Mouse (Mus musculus) lung, adult 2 months (tissue): Measurements from ENCODE around the gene Tnik. TPM values are rescaled to one million over a fixed set of nuclear protein-coding genes. Genes with fewer than 3 reads are reported as not detected.

Experiments
- DNase-seq: peaks from one replicate; pipeline ENCODE4 v3.0.0; 2022
- H3K4me1 ChIP-seq: fragments of 200-500 bp; 2 replicates; pipeline ENCODE4 v1.6.1; 2011; ENCODE audit warnings: low read length; ENCODE audit not compliant: control insufficient read depth, insufficient read depth
- H3K4me3 ChIP-seq: fragments of 200-500 bp; replicated peaks from 2 replicates; pipeline ENCODE3; 2011; ENCODE audit warnings: low read depth, mild to moderate bottlenecking, control low read depth, low read length; ENCODE audit errors: extremely low read depth
- CTCF ChIP-seq: fragments of 200-500 bp; IDR thresholded peaks from 2 replicates; pipeline ENCODE4 v1.5.1; 2011; ENCODE audit warnings: mild to moderate bottlenecking, low read length, control low read depth; ENCODE audit not compliant: insufficient read depth
- POLR2A ChIP-seq: fragments of 200-500 bp; IDR thresholded peaks from 2 replicates; pipeline ENCODE4 v1.6.1; 2011; ENCODE audit warnings: low read depth, mild to moderate bottlenecking, control low read depth, low read length, borderline replicate concordance; ENCODE audit errors: extremely low read depth
- WGBS: fragments of 180-500 bp; shearing (Covaris S2); methylation state at CpG from one replicate; pipeline ENCODE4 v1.1.7; 2018; 5-methylcytosine and 5-hydroxymethylcytosine counted together
- polyA plus RNA-seq: library from polyadenylated mRNA; depleted of rRNA; stranded (reverse); fragments of >200 nt; gene quantifications from 2 replicates; pipeline ENCODE4 v1.2.3, GENCODE M21; 2012

The Tnik gene
- polyA plus RNA-seq, 1 experiment, result 11.8 TPM

DNA sequence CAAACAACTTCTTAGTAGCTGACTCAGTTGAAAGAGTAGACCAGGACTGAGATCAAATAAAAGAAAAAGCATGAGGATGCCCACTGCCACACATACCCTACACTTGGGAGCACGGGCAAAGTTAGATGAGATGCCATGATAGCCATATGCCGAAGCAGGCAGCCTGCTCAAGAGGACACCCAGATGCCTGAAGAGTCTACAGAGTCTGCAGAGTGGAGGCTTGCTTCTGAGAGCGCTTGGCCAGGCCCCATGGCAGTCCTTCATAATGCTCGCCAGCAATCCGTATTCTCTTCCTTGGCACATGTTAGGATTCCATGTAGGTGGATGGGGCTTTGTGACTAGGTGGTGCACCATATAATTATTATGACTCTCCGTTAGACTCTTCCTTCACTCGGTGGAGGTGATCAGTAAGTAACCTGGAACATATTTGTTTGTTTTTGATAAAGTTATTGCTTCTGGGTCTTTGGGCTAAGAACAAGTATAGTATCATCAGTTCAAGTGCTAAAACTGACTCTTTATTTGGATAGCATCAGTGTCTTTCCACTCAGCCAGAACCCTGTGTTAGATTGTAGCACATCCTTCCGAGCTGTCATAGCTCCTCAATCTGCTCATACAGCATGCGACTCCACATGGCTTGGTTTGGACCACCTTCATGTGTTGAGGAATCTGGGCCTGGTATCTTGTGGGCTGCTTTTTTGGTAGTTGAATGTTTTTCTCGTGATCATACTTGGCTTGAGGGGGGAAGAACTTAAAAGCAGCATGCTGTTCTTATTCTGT lies 122.4 kb downstream of the Tnik start:
- H3K4me3 ChIP-seq, result no peak overlapping the region
- no peaks in the 10 kb centered on the region for H3K4me1 ChIP-seq
- 94% methylated on average over 10 of the region's 10 CpGs for WGBS
- no peak for DNase-seq
- TF ChIP-seq POLR2A (no peak), CTCF (no peak)

DNA sequence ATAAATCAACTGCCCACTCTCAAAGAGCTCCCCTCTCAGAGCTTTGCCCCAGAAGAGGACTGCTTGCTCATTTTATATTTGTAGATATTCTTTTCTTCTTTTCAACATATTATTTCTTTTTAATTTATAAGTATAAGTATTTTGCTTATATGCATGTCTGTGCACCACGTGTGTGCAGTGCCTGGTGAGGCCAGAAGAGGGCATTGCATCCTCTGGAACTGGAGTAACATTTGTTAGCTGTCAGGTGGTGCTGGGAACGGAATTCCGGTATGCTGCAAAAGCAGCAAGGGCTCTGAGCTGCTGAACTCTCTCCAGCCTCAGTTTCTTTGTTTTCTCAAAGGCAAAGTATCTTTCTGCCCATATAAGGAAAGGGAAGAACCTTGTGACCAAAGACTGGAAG lies 125.5 kb downstream of the Tnik start:
- Histone ChIP-seq H3K4me1 (no peaks in the 10 kb centered on the region), H3K4me3 (no peak overlapping the region)
- WGBS, result 90% methylated on average over 3 of the region's 3 CpGs
- no peak for DNase-seq
- TF ChIP-seq POLR2A (no peak), CTCF (no peak)

DNA sequence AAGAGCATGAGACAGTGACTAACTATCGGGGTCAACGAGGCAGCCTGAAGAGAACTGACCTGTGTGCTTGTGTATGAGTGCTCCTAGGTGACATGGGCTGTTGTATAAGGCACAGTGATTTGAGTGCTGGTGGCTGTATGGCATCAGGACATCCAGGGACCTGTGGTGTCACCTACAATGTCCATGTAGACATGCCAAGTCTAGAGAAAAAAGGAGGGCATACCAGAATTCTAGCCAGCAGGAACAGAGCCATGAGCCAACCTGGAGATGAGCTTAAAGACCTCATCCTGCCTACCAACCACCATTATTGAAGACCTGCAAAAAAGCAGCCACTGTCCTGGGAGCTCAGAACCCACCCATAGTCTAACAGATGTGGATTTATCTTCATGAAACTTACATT lies 127.2 kb downstream of the Tnik start:
- H3K4me1 ChIP-seq, result no peaks in the 10 kb centered on the region
- WGBS, result 96% methylated on average over 2 of the region's 2 CpGs
- no peak overlapping the region for H3K4me3 ChIP-seq
- TF ChIP-seq CTCF (no peak), POLR2A (no peak)
- DNase-seq, result no peak

DNA sequence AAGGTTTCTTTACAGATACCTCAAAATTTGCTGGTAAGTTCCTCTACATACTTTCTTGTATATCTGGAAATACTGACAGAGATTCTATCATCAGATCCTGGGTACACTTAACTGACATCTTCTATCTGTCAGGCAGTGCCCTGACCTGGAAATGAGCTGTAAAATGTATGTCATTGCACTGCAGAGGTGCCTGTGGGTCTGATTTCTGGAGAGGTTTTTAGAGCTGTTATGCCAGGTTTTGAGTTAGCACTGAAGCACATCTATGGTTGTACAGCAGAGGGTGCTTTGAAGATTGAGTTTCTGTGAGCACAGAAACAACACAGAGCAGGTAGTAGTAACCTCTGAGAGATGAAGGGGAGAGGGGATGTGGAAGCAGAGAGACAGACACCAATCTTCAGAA lies 129.5 kb downstream of the Tnik start:
- Histone ChIP-seq H3K4me3 (no peak overlapping the region), H3K4me1 (no peaks in the 10 kb centered on the region)
- no peak for DNase-seq
- TF ChIP-seq CTCF (no peak), POLR2A (no peak)

DNA sequence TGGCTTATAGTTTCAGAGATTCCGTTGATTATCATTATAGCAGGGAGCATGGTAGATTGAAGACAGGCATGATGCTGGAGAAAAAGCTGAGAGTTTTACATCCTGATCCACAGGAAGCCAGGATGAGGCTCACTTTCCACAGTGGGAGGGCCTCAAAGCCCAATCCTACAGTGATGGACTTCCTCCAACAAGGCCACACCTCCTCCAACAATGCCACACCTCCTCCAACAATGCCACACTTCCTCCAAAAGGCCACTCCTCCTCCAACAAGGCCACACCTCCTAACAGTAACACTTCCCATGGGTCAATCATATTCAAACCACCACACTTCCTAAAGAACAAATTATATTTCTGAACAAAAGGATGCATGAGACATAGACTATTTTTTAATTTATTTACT lies 135.8 kb downstream of the Tnik start:
- WGBS, result 98% methylated on average over 1 of the region's 1 CpGs
- TF ChIP-seq POLR2A (no peak), CTCF (no peak)
- no peak for DNase-seq
- no peaks in the 10 kb centered on the region for H3K4me1 ChIP-seq
- H3K4me3 ChIP-seq, result no peak overlapping the region

DNA sequence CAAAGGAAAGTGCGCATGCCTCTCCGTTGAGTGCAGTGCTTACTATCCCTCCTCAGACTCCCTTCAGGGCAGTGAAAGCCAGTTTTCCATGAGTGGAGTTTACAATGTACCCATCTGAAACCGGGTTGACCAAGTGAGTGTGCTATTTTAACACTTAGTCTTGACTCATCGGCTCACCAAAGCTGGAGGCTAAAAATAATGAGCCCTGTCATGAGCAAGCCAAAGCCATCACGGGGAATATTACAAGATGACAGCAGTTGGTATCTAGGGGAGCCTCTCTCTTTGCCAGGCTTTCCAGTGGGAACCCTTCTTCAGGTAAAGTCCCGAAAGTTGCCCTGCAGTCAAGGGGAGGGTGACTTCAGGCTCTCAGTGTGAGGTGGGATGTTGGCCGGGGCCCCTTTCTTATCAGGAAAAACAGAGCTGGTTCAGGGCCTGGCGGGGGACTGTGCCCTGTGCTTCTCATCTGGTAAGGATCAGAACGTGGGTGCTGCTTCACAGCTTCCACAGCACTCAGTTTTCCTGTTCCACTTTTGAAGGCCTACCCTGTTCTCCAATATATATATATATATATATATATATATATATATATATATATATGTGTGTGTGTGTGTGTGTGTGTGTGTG lies 136.7 kb downstream of the Tnik start:
- 78% methylated on average over 9 of the region's 9 CpGs for WGBS
- TF ChIP-seq CTCF (no peak), POLR2A (no peak)
- no peak for DNase-seq

DNA sequence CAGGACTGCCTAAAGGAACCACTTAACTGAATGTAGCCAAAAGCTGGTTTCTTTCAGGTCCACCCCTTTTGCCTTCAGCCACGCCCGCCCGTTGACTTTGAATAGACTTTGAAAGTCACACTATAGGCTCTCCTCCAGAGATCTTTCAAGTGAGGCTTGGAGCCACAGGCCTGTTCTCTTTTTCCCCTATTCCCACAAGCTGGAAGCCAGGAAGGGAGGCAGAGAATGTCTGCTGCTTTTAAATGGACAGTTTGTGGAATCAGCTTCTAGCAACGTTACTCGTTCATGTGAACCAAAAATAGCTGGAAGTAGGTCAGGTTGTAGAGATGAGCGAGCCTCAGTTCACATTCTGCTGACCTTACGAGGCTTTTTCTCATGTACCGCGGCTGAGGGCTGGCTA lies 138.3 kb downstream of the Tnik start:
- H3K4me1 ChIP-seq, result no peaks in the 10 kb centered on the region
- H3K4me3 ChIP-seq, result no peak overlapping the region
- 52% methylated on average over 9 of the region's 9 CpGs for WGBS
- DNase-seq, result no peak
- TF ChIP-seq CTCF (no peak), POLR2A (no peak)

More for the DNA sequence above, 136.7 kb downstream of the Tnik start:
- no peaks in the 10 kb centered on the region for H3K4me1 ChIP-seq
- no peak overlapping the region for H3K4me3 ChIP-seq

DNA sequence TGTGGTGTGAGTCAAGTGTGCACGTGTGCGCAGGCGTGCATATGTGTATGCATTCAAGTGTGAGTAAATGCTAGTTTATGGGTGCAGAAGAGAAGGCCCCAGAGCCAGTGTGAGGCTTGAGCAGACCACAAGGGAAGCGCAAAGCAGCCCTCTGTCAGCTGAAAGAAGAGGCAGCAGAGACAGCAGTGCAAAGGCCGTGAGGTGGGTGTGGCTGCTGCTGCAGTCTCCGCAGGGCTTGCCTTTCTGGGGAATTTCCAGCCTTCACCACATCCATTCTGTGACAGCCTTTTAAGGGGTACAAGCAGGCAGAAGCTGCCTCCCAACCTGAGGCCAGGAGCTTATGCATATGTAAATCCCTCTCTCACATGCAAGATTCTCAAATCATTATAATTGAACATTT lies 139.2 kb downstream of the Tnik start:
- DNase-seq, result no peak
- H3K4me1 ChIP-seq, result no peaks in the 10 kb centered on the region; the same call in 1 of the 2 replicates
- WGBS, result 75% methylated on average over 6 of the region's 6 CpGs
- TF ChIP-seq CTCF, result no peak
- TF ChIP-seq POLR2A, result no peak
- no peak overlapping the region for H3K4me3 ChIP-seq

DNA sequence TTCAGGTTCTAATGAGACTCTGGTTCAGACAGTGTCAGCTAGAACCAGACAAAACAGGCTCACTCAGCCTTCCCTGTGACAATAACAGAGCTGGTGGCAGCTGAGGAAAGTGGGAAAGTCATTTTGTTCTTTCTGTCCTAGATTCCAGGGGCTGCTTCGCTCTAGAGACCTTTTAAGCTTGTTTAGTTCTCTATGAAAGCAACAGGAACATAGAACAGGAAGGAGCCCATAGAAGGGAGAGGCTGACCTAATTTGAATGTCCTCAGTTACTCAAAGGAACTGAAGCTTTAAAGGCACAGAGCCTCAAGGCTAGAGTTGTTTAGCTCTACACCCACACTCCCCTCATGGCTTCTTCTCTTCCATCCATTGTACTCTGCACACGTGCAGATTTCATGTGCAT lies 142.4 kb downstream of the Tnik start:
- no peak overlapping the region for H3K4me3 ChIP-seq

DNA sequence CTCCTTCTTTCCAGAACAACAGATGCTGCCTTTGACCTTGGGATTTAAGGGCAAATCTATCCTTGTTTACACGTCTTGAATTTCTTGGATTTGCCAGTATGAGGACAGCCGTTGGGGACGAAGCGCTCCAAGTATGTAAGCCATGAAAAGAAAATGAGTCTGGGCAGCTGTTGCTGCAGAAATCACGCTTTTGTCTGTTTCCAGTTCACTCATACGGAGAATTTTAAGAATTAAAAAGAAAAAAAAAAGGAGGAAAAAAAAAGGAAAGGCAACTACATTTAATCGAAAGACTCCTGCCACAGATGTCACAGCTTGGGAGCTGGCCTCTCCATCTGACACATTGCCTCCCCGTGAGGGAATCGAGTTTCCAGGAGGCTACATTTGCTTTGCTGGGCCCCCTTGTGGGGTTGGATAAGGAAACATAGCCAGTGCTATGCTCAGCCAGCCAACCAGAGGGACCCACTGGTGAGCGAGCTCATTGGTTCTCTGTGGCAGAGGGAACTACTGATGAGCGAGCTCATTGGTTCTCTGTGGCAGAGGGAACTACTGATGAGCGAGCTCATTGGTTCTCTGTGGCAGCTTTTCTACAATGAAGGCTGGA lies 145.9 kb downstream of the Tnik start:
- 47% methylated on average over 12 of the region's 12 CpGs for WGBS
- DNase-seq, result peak; percentile 21
- Histone ChIP-seq H3K4me3 (no peak overlapping the region), H3K4me1 (no peaks in the 10 kb centered on the region; the same call in 1 of the 2 replicates)
- TF ChIP-seq CTCF, result no peak
- TF ChIP-seq POLR2A, result no peak

More for the DNA sequence above, 142.4 kb downstream of the Tnik start:
- H3K4me1 ChIP-seq, result no peaks in the 10 kb centered on the region; the same call in 1 of the 2 replicates
- DNase-seq, result no peak
- WGBS, result 47% methylated on average over 2 of the region's 2 CpGs
- TF ChIP-seq POLR2A, result no peak

DNA sequence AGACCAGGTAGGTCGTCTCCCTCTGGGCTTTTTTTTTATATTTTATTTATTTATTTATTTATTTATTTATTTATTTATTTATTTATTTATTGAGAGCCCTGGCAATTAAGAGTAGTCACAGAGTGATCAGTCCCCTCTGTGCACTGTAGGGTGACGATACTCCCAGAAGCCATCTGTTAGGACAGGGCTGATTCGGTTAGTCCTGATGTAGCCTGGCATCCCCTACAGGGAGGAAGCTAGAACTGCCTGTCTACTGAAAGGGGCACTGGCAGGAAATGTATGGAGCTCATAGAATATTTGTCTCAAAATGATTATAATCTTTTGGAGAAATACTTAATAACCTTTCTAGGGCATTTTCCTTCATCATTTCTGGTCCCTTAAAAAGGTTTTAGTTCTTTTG lies 147.3 kb downstream of the Tnik start:
- no peak for DNase-seq
- 71% methylated on average over 3 of the region's 3 CpGs for WGBS
- TF ChIP-seq POLR2A (no peak), CTCF (peak; percentile 28)
- Histone ChIP-seq H3K4me3 (no peak overlapping the region), H3K4me1 (no peaks in the 10 kb centered on the region; the same call in 1 of the 2 replicates)
